Mouse (Mus musculus) urinary bladder, adult 18-20 months (tissue): ENCODE data around the gene Dnajb6.

Experiments
- DNase-seq, 2 experiments: peaks; one replicate each; pipeline ENCODE4 v3.0.0; 2022; ENCODE audit warnings: low spot score in 2 of 2, mixed read lengths in 2 of 2

The Dnajb6 gene

GRCm38 (mm10) chr5:29848091-29848490 is 112.6 kb downstream of the Dnajb6 start:
- no peak for DNase-seq

- DNase-seq: no peak
These were observed 116.9 kb downstream of the Dnajb6 start for GRCm38 (mm10) chr5:29852376-29852775.

GRCm38 (mm10) chr5:29853035-29853434 is 117.5 kb downstream of the Dnajb6 start:
- DNase-seq: no peak

GRCm38 (mm10) chr5:29854376-29854775 is 118.9 kb downstream of the Dnajb6 start:
- DNase-seq: no peak

- no peak for DNase-seq
These were observed 119.5 kb downstream of the Dnajb6 start for GRCm38 (mm10) chr5:29854971-29855370.

GRCm38 (mm10) chr5:29861522-29861921 is 126.0 kb downstream of the Dnajb6 start:
- peak in 1 of 2 experiments; percentile 21 for DNase-seq

- no peak for DNase-seq
These were observed 126.9 kb downstream of the Dnajb6 start for GRCm38 (mm10) chr5:29862388-29862787.

GRCm38 (mm10) chr5:29864291-29864737 is 128.8 kb downstream of the Dnajb6 start:
- no peak for DNase-seq

- DNase-seq: no peak
These were observed 129.5 kb downstream of the Dnajb6 start for GRCm38 (mm10) chr5:29864994-29865393.
